Mouse (Mus musculus) embryonic facial prominence, embryonic 12.5 days (tissue): ENCODE measurements around the gene Rassf7. TPM values are rescaled to one million over a fixed set of nuclear protein-coding genes. Genes with fewer than 3 reads are reported as not detected.
A peak's percentile ranks its signal among the peaks of the same experiment; 100 is the strongest.

Experiments
- ATAC-seq: fragments of 200-750 bp; cut with Nextera tagmentation; 2 replicates; pipeline ENCODE4 v1.8.0; 2017; ENCODE audit not compliant: insufficient number of reproducible peaks, insufficient read depth, low FRiP score, low TSS enrichment
- H3K27ac ChIP-seq: fragments of 300-500 bp; sonication (generic); 2 replicates; pipeline ENCODE4 v1.5.1; 2016; ENCODE audit warnings: mild to moderate bottlenecking
- H3K27me3 ChIP-seq: fragments of 300-500 bp; sonication (generic); 2 replicates; pipeline ENCODE4 v1.6.1; 2016; ENCODE audit warnings: mild to moderate bottlenecking, moderate library complexity
- H3K36me3 ChIP-seq: fragments of 300-500 bp; sonication (generic); 2 replicates; pipeline ENCODE4 v1.6.1; 2016; ENCODE audit warnings: mild to moderate bottlenecking
- H3K4me1 ChIP-seq: fragments of 300-500 bp; sonication (generic); 2 replicates; pipeline ENCODE4 v1.6.1; 2016
- H3K4me2 ChIP-seq: fragments of 300-500 bp; sonication (generic); replicated peaks from 2 replicates; pipeline ENCODE4 v1.6.1; 2016; ENCODE audit warnings: mild to moderate bottlenecking, moderate library complexity
- H3K4me3 ChIP-seq: fragments of 300-500 bp; sonication (generic); 2 replicates; pipeline ENCODE4 v1.5.1; 2016; ENCODE audit warnings: mild to moderate bottlenecking
- H3K9ac ChIP-seq: fragments of 300-500 bp; sonication (generic); 2 replicates; pipeline ENCODE4 v1.6.1; 2016; ENCODE audit warnings: mild to moderate bottlenecking, moderate library complexity
- H3K9me3 ChIP-seq: fragments of 300-500 bp; sonication (generic); 2 replicates; pipeline ENCODE4 v1.6.1; 2016; ENCODE audit warnings: mild to moderate bottlenecking, moderate library complexity
- WGBS: fragments of 180-500 bp; shearing (Covaris S2); methylation state at CpG from one replicate; pipeline ENCODE4 v1.1.7; 2016; 5-methylcytosine and 5-hydroxymethylcytosine counted together
- polyA plus RNA-seq: library from polyadenylated mRNA; unstranded; fragments of >200 nt; fragmentation: Nextera tagmentation; extraction: Ambion mirVana; gene quantifications from 2 replicates; pipeline ENCODE4 v1.2.1, GENCODE M21; 2016

The Rassf7 gene
- polyA plus RNA-seq, 1 experiment from 2014 or later: 38.6 TPM

- Histone ChIP-seq H3K9me3 (no peaks in the 10 kb centered on the region), H3K36me3 (no peaks in the 10 kb centered on the region), H3K9ac (no peak overlapping the region), H3K4me1 (no peaks in the 10 kb centered on the region), H3K4me2 (no peak overlapping the region), H3K27ac (no peak overlapping the region), H3K4me3 (no peak overlapping the region), H3K27me3 (no peaks in the 10 kb centered on the region)
- 76% methylated on average over 3 of the region's 3 CpGs for WGBS
- no peak for ATAC-seq
Measured at GRCm38 (mm10) chr7:141204546-141204945, 11.1 kb upstream of the Rassf7 start.

GRCm38 (mm10) chr7:141205504-141205903, 10.2 kb upstream of the Rassf7 start:
- no peak; the same call in 1 of the 2 replicates for ATAC-seq
- Histone ChIP-seq H3K27me3 (no peaks in the 10 kb centered on the region), H3K36me3 (no peaks in the 10 kb centered on the region), H3K9me3 (no peaks in the 10 kb centered on the region), H3K4me3 (no peak overlapping the region), H3K4me2 (no peak overlapping the region), H3K9ac (no peak overlapping the region), H3K4me1 (no peaks in the 10 kb centered on the region), H3K27ac (no peak overlapping the region)
- WGBS: 88% methylated on average over 5 of the region's 5 CpGs

- no peaks in the 10 kb centered on the region for H3K4me1 ChIP-seq
- no peak for ATAC-seq
Measured at GRCm38 (mm10) chr7:141206182-141206937, 9.3 kb upstream of the Rassf7 start.

GRCm38 (mm10) chr7:141209526-141209925, 6.1 kb upstream of the Rassf7 start:
- Histone ChIP-seq H3K9me3 (no peaks in the 10 kb centered on the region), H3K4me1 (no peaks in the 10 kb centered on the region; the same call in 1 of the 2 replicates), H3K9ac (no peak overlapping the region), H3K4me3 (no peak overlapping the region), H3K36me3 (no peaks in the 10 kb centered on the region), H3K4me2 (no peak overlapping the region), H3K27me3 (no peaks in the 10 kb centered on the region), H3K27ac (no peak overlapping the region)
- ATAC-seq: no peak
- 66% methylated on average over 3 of the region's 3 CpGs for WGBS

More at GRCm38 (mm10) chr7:141206182-141206937, 9.3 kb upstream of the Rassf7 start:
- 89% methylated on average over 18 of the region's 18 CpGs for WGBS
- Histone ChIP-seq H3K9me3 (no peaks in the 10 kb centered on the region), H3K9ac (no peak overlapping the region), H3K4me3 (no peak overlapping the region), H3K27ac (no peak overlapping the region), H3K36me3 (no peaks in the 10 kb centered on the region), H3K27me3 (no peaks in the 10 kb centered on the region), H3K4me2 (no peak overlapping the region)

- no peak overlapping the region for H3K27ac ChIP-seq
- 84% methylated on average over 12 of the region's 12 CpGs for WGBS
Measured at GRCm38 (mm10) chr7:141210137-141210536, 5.5 kb upstream of the Rassf7 start.

GRCm38 (mm10) chr7:141210606-141211131, 5.0 kb upstream of the Rassf7 start:
- Histone ChIP-seq H3K27ac (no peak overlapping the region), H3K36me3 (no peaks in the 10 kb centered on the region)

More at GRCm38 (mm10) chr7:141210137-141210536, 5.5 kb upstream of the Rassf7 start:
- H3K27me3 ChIP-seq: no peaks in the 10 kb centered on the region
- no peak for ATAC-seq
- H3K4me1 ChIP-seq: peaks cover 5% of the 10 kb centered on the region; the same call in 1 of the 2 replicates
- no peak overlapping the region for H3K4me2 ChIP-seq
- no peaks in the 10 kb centered on the region for H3K9me3 ChIP-seq
- no peaks in the 10 kb centered on the region for H3K36me3 ChIP-seq
- H3K9ac ChIP-seq: no peak overlapping the region
- H3K4me3 ChIP-seq: no peak overlapping the region

GRCm38 (mm10) chr7:141213133-141213532, 2.5 kb upstream of the Rassf7 start:
- Histone ChIP-seq H3K27me3 (no peaks in the 10 kb centered on the region), H3K4me2 (no peak overlapping the region), H3K4me1 (peaks cover 19% of the 10 kb centered on the region), H3K9me3 (no peaks in the 10 kb centered on the region), H3K9ac (no peak overlapping the region), H3K36me3 (peaks cover 11% of the 10 kb centered on the region; the same call in 1 of the 2 replicates), H3K4me3 (no peak overlapping the region), H3K27ac (no peak overlapping the region)
- 77% methylated on average over 3 of the region's 3 CpGs for WGBS
- ATAC-seq: no peak

More at GRCm38 (mm10) chr7:141210606-141211131, 5.0 kb upstream of the Rassf7 start:
- Histone ChIP-seq H3K9ac (no peak overlapping the region), H3K9me3 (no peaks in the 10 kb centered on the region), H3K4me1 (peaks cover 6% of the 10 kb centered on the region; the same call in 1 of the 2 replicates), H3K4me2 (no peak overlapping the region), H3K4me3 (no peak overlapping the region), H3K27me3 (no peaks in the 10 kb centered on the region)
- WGBS: 85% methylated on average over 14 of the region's 14 CpGs
- ATAC-seq: no peak

GRCm38 (mm10) chr7:141213605-141214235, 1.9 kb upstream of the Rassf7 start, which contains the start of gene Lmntd2:
TSS of gene Lmntd2 (minus strand) at chr7:141214080.
- WGBS: 92% methylated on average over 11 of the region's 11 CpGs
- Histone ChIP-seq H3K9me3 (no peaks in the 10 kb centered on the region), H3K36me3 (peaks cover 12% of the 10 kb centered on the region; the same call in 1 of the 2 replicates), H3K4me3 (peak within 1 kb of the TSS; percentile 68), H3K27ac (peak within 1 kb of the TSS; percentile 94), H3K4me1 (peaks cover 19% of the 10 kb centered on the region), H3K27me3 (no peaks in the 10 kb centered on the region), H3K9ac (peak within 1 kb of the TSS; percentile 72), H3K4me2 (peak within 1 kb of the TSS; percentile 89)
- ATAC-seq: no peak

GRCm38 (mm10) chr7:141214310-141214709, 1.4 kb upstream of the Rassf7 start:
- WGBS: 68% methylated on average over 3 of the region's 3 CpGs
- peak overlapping the region; percentile 72; the same call in 1 of the 2 replicates for H3K9ac ChIP-seq
- H3K4me1 ChIP-seq: peaks cover 19% of the 10 kb centered on the region
- peak overlapping the region; percentile 94 for H3K27ac ChIP-seq
- ATAC-seq: no peak
- peaks cover 12% of the 10 kb centered on the region; the same call in 1 of the 2 replicates for H3K36me3 ChIP-seq
- H3K4me2 ChIP-seq: no peak overlapping the region; the same call in 1 of the 2 replicates
- H3K27me3 ChIP-seq: no peaks in the 10 kb centered on the region
- H3K9me3 ChIP-seq: no peaks in the 10 kb centered on the region
- H3K4me3 ChIP-seq: no peak overlapping the region

GRCm38 (mm10) chr7:141215880-141216733, 447 bp downstream of the Rassf7 start:
- peak overlapping the region; percentile 68 for H3K4me3 ChIP-seq
- peak; percentile 69 for ATAC-seq
- H3K36me3 ChIP-seq: peaks cover 15% of the 10 kb centered on the region
- H3K9me3 ChIP-seq: no peaks in the 10 kb centered on the region
- peaks cover 28% of the 10 kb centered on the region for H3K4me1 ChIP-seq
- no peaks in the 10 kb centered on the region for H3K27me3 ChIP-seq
- WGBS: under 1% methylated on average over 42 of the region's 42 CpGs
- H3K4me2 ChIP-seq: peak overlapping the region; percentile 89
- peak overlapping the region; percentile 94 for H3K27ac ChIP-seq
- H3K9ac ChIP-seq: peak overlapping the region; percentile 62

GRCm38 (mm10) chr7:141216894-141217293, 1.2 kb downstream of the Rassf7 start:
- no peak for ATAC-seq
- Histone ChIP-seq H3K27me3 (no peaks in the 10 kb centered on the region), H3K9ac (no peak overlapping the region), H3K27ac (no peak overlapping the region), H3K4me3 (peak overlapping the region; percentile 68), H3K4me2 (peak overlapping the region; percentile 89), H3K36me3 (peaks cover 15% of the 10 kb centered on the region), H3K9me3 (no peaks in the 10 kb centered on the region), H3K4me1 (peaks cover 31% of the 10 kb centered on the region)
- 89% methylated on average over 11 of the region's 11 CpGs for WGBS
